Mouse (Mus musculus): ENCODE measurements around the gene Nol12. TPM values are rescaled to one million over a fixed set of nuclear protein-coding genes. Genes with fewer than 3 reads are reported as not detected.

The Nol12 gene
- polyA plus RNA-seq (2015; fragmentation: Nextera tagmentation; extraction: Ambion mirVana), result 45.6 and 48.9 TPM in 2 replicates

DNA sequence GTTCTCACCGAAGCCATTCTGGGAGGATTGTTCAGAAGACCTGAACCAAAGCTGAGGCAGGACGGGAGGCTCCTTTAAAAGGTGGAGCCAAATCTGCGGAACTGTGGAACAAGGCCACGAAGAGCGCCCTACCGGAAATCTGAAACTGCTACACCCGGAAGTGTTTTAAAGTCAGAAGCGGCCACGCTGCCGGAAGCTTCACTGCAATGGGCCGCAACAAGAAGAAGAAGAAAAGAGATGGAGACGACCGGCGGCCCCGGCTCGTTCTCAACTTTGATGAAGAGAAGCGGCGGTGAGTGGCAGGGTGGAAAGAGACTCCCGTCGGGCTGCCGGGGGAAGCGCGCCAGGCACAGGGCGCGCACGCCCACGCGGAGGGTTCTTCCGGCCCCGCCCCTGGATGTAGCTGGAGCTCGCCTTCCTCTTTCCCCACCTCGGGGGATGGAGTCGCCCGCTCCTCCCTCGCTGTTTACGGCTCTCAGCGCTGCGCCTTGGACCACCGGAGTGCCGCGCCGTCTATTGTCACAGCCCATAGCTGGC, at the start of gene Nol12:
Gene Nol12 (plus strand): TSS at position 150 of the 537 bp plus-strand sequence.
- peak; percentile 76 for DNase-seq
- Histone ChIP-seq H3K27me3 (no peaks in the 10 kb centered on the region), H3K4me2 (peak within 1 kb of the TSS; percentile 89), H3K36me3 (peaks cover 38% of the 10 kb centered on the region), H3K27ac (peak within 1 kb of the TSS; percentile 83), H3K9ac (peak within 1 kb of the TSS; percentile 83), H3K9me3 (replicated peaks) (no peaks in the 10 kb centered on the region), H3K4me1 (replicated peaks) (peaks cover 70% of the 10 kb centered on the region), H3K4me3 (replicated peaks) (peak within 1 kb of the TSS; percentile 80)
- WGBS (ENCODE audit: insufficient replicate concordance), result under 1% methylated on average over 42 of the region's 42 CpGs
- peak; percentile 79 for ATAC-seq (ENCODE audit: low read depth)

DNA sequence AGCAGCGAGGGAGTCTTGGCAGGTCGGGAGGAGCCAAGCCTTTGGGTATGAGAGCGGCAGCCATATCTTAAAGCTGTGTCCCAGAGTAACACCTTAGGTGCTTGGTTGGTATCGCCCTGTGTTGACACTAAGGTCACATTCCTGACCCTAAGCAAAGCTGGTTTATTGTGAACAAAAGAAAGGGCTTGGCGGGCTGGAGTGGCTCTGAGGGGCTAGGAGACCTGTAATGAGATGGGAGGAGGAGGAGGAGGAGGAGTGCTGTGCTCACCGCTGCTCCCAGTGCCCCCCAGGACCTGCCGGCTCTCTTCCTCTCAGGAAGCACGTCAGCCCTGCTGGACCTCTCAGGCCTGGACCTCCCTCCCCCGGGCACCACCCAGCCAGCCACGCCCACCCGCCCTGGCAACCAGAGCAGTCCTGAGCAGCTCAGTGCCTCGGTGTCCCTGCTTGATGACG, 45.3 kb upstream of the Nol12 start:
- Histone ChIP-seq H3K4me3 (replicated peaks) (no peak overlapping the region), H3K9me3 (replicated peaks) (no peaks in the 10 kb centered on the region), H3K27me3 (no peaks in the 10 kb centered on the region), H3K36me3 (peaks cover 91% of the 10 kb centered on the region), H3K4me1 (replicated peaks) (peaks cover 62% of the 10 kb centered on the region), H3K27ac (peak overlapping the region; percentile 55; the same call in 1 of the 2 replicates), H3K9ac (peak overlapping the region; percentile 56), H3K4me2 (peak overlapping the region; percentile 32; the same call in 1 of the 2 replicates)
- DNase-seq (no peak), ATAC-seq (ENCODE audit: low read depth) (peak; percentile 70)
- 30% methylated on average over 13 of the region's 13 CpGs for WGBS (ENCODE audit: insufficient replicate concordance)

DNA sequence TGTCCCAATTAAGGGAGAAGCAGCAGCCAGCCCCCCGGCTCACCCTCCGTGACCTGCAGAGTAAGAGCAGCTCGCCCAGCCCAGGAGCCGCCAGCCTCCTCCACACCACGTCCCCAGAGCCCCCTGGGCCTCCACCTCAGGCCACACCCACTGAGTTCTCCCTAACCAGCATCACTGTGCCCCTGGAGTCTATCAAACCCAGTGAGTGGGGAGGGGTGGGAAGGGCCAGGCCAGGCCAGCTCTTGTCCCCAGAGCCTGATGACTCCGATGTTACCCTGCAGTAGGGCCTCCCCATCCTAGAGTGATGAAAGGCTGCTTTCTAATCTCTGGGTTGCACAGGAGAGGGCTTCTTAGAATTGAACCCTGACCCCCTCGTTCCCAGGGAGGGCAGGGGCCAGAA, 42.3 kb upstream of the Nol12 start:
- ATAC-seq (ENCODE audit: low read depth) (peak; percentile 25), DNase-seq (no peak)
- H3K27me3 ChIP-seq, result no peaks in the 10 kb centered on the region
- WGBS (ENCODE audit: insufficient replicate concordance), result 38% methylated on average over 7 of the region's 7 CpGs
- H3K4me3 ChIP-seq (replicated peaks), result no peak overlapping the region
- peak overlapping the region; percentile 31; the same call in 1 of the 2 replicates for H3K9ac ChIP-seq
- peaks cover 92% of the 10 kb centered on the region for H3K4me1 ChIP-seq (replicated peaks)
- H3K27ac ChIP-seq, result peak overlapping the region; percentile 89
- 0 out of 2 replicates have a peak overlapping the region, but pooled peaks have one; percentile 1 for H3K4me2 ChIP-seq
- no peaks in the 10 kb centered on the region for H3K9me3 ChIP-seq (replicated peaks)
- peaks cover 64% of the 10 kb centered on the region for H3K36me3 ChIP-seq

GRCm38 (mm10) chr15:78894726-78895125, 40.0 kb upstream of the Nol12 start:
- Histone ChIP-seq H3K36me3 (peaks cover 43% of the 10 kb centered on the region), H3K4me1 (replicated peaks) (peaks cover 98% of the 10 kb centered on the region), H3K4me2 (peak overlapping the region; percentile 97), H3K27me3 (no peaks in the 10 kb centered on the region), H3K9me3 (replicated peaks) (no peaks in the 10 kb centered on the region), H3K9ac (peak overlapping the region; percentile 85), H3K27ac (peak overlapping the region; percentile 89), H3K4me3 (replicated peaks) (peak overlapping the region; percentile 10; the same call in 1 of the 2 replicates)
- DNase-seq, result no peak
- WGBS (ENCODE audit: insufficient replicate concordance), result 29% methylated on average over 13 of the region's 13 CpGs
- ATAC-seq (ENCODE audit: low read depth), result no peak

DNA sequence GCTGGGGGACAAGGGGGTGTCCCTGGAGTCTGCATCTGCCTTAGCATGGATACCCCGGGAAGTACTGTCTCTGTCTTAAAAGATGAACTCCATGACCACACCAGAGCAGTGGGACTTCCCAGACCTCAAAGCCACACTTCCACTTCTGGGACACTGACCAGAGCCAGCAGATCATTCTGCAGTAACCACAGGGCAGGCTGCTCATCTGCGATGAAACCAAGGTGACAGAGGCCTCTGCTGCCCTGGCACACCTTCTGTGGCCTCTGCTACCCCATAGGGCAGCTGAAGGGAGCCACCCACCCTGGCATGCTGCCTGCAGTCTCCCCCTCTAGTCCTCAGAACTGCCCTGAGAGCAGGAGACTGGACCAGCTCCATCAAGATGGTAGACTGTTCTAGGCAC, 39.0 kb upstream of the Nol12 start:
- Histone ChIP-seq H3K27me3 (no peaks in the 10 kb centered on the region), H3K4me3 (replicated peaks) (no peak overlapping the region; the same call in 1 of the 2 replicates), H3K9ac (peak overlapping the region; percentile 85), H3K4me2 (peak overlapping the region; percentile 97), H3K9me3 (replicated peaks) (no peaks in the 10 kb centered on the region), H3K27ac (peak overlapping the region; percentile 89), H3K4me1 (replicated peaks) (peaks cover 98% of the 10 kb centered on the region), H3K36me3 (peaks cover 33% of the 10 kb centered on the region)
- DNase-seq, result no peak
- 31% methylated on average over 2 of the region's 2 CpGs for WGBS (ENCODE audit: insufficient replicate concordance)
- ATAC-seq (ENCODE audit: low read depth), result no peak

DNA sequence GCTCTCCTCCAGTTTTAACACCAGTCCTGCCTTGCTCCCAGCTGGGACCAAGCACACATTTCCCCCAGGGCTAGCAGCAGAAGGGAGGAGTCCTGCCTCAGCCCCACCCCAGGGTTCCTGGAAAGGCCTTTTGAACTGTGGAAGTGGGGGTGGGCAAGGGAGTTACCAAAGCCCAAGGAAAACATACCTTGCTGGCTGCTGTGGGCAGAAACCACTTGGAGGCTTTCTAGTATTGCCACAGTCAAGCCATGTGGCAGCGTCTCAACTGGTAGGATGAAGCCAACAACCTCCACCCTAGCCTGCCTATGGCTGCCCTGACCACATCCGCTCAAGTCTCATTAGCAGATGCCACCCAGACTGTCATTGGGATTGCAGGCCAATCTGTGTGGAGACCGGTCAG, 38.6 kb upstream of the Nol12 start:
- WGBS (ENCODE audit: insufficient replicate concordance), result 49% methylated on average over 3 of the region's 3 CpGs
- no peak for DNase-seq
- Histone ChIP-seq H3K4me1 (replicated peaks) (peaks cover 98% of the 10 kb centered on the region), H3K36me3 (peaks cover 29% of the 10 kb centered on the region), H3K4me3 (replicated peaks) (peak overlapping the region; percentile 0; the same call in 1 of the 2 replicates), H3K9ac (peak overlapping the region; percentile 85), H3K4me2 (peak overlapping the region; percentile 97), H3K9me3 (replicated peaks) (no peaks in the 10 kb centered on the region), H3K27me3 (no peaks in the 10 kb centered on the region), H3K27ac (peak overlapping the region; percentile 89)
- ATAC-seq (ENCODE audit: low read depth), result peak; percentile 37

DNA sequence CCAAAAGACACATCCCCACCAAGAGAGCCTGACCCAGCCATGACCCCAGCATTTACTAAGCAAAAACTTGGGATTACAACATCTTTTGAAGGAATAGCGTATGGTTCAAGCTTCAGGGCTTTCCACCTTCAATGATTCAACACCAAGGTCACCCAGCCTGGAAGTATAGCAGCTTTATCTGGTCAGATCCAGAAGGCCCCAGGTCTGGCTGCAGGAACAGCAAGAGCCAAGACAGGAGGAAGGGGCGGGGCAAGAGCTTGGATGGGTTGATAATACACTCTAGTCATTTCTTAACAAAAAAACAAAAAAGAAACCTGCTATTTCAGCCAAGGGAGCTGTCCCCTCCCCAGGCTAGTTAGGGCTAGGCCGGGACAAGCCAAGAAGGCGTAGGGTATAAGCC, 37.2 kb upstream of the Nol12 start:
- H3K9me3 ChIP-seq (replicated peaks), result no peaks in the 10 kb centered on the region
- DNase-seq (peak; percentile 71), ATAC-seq (ENCODE audit: low read depth) (peak; percentile 26; the same call in 1 of the 2 replicates)
- peak overlapping the region; percentile 89 for H3K27ac ChIP-seq
- no peaks in the 10 kb centered on the region for H3K27me3 ChIP-seq
- peaks cover 92% of the 10 kb centered on the region for H3K4me1 ChIP-seq (replicated peaks)
- H3K4me3 ChIP-seq (replicated peaks), result peak overlapping the region; percentile 84
- H3K4me2 ChIP-seq, result peak overlapping the region; percentile 97
- 23% methylated on average over 4 of the region's 4 CpGs for WGBS (ENCODE audit: insufficient replicate concordance)
- H3K36me3 ChIP-seq, result peaks cover 26% of the 10 kb centered on the region
- peak overlapping the region; percentile 85 for H3K9ac ChIP-seq

GRCm38 (mm10) chr15:78898507-78899001, 36.2 kb upstream of the Nol12 start:
- Histone ChIP-seq H3K4me2 (peak overlapping the region; percentile 97), H3K4me3 (replicated peaks) (peak overlapping the region; percentile 84), H3K36me3 (peaks cover 25% of the 10 kb centered on the region), H3K27me3 (no peaks in the 10 kb centered on the region), H3K9me3 (replicated peaks) (no peaks in the 10 kb centered on the region), H3K4me1 (replicated peaks) (peaks cover 91% of the 10 kb centered on the region), H3K27ac (peak overlapping the region; percentile 89), H3K9ac (peak overlapping the region; percentile 85)
- 21% methylated on average over 6 of the region's 6 CpGs for WGBS (ENCODE audit: insufficient replicate concordance)
- ATAC-seq (ENCODE audit: low read depth) (no peak), DNase-seq (no peak)

DNA sequence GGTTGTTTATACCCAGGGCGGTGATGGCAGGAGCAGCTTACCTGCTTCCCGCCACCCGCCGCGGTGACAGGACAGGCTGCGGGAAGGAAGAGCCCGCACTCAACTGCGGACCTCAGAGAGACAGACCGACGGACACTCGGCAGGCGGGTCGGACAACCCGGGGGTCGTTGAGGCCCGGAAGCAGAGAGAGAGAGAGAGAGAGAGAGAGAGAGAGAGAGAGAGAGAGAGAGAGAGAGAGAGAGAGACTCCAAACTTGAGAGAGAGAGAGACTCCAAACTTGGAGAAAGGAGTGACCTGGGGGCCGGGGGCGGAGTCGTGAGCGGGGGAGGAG, 35.4 kb upstream of the Nol12 start, which contains the start of gene Gm49510:
Gene Gm49510 (plus strand): TSS at position 259 of the 331 bp plus-strand sequence.
- H3K36me3 ChIP-seq, result peaks cover 28% of the 10 kb centered on the region
- H3K27ac ChIP-seq, result peak within 1 kb of the TSS; percentile 89
- H3K9ac ChIP-seq, result peak within 1 kb of the TSS; percentile 85
- H3K27me3 ChIP-seq, result no peaks in the 10 kb centered on the region
- peaks cover 83% of the 10 kb centered on the region for H3K4me1 ChIP-seq (replicated peaks)
- H3K4me2 ChIP-seq, result peak within 1 kb of the TSS; percentile 97
- H3K4me3 ChIP-seq (replicated peaks), result peak within 1 kb of the TSS; percentile 84
- WGBS (ENCODE audit: insufficient replicate concordance), result 1% methylated on average over 20 of the region's 20 CpGs
- no peak for ATAC-seq (ENCODE audit: low read depth)
- DNase-seq, result no peak
- H3K9me3 ChIP-seq (replicated peaks), result no peaks in the 10 kb centered on the region

DNA sequence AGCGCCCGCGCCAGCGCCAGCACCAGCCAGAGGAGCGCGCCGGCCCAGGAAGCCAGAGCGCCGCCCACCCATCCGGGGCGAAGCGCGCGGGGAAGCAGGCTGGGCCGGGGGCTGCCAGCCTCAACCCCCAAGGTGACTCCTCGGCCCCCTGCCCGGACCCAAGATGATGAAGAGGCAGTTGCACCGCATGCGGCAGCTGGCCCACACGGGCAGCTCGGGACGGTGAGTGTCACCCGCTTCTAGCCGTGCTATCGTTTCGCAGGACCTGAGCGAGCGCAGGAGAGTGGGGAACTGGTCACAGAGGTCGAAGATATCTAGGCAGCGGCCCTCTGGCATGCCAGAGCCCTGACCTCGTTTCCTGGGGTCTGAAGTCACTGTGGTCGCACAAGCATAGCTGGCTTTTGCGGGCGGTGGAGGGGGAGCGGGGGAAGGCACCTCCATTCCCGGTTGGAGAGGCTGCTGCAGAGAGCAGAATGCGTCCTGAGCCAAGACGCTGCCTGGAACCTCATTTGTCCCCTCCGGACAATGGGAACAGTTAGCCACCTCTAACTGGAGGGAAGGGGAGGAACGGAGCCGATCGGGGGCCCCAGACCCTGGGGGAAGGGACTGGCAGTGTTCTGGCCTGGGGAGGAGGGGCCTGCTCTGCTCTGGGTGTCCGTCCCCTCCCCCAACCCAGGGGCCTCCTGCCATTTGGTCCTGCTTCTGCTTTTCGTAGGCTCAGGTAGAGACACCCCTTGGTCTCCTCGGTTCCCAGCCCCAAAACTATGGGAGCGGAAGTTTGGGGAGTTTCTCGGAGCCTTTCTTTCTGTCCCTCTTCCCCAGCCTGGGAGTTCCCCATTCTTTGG, 34.8 kb upstream of the Nol12 start, which contains the start of gene Sh3bp1:
Gene Sh3bp1 (plus strand): TSS at position 29 of the 845 bp plus-strand sequence.
- no peaks in the 10 kb centered on the region for H3K9me3 ChIP-seq (replicated peaks)
- peak; percentile 63 for ATAC-seq (ENCODE audit: low read depth)
- H3K4me2 ChIP-seq, result peak within 1 kb of the TSS; percentile 97
- H3K27ac ChIP-seq, result peak within 1 kb of the TSS; percentile 89
- 1% methylated on average over 38 of the region's 47 CpGs for WGBS (ENCODE audit: insufficient replicate concordance)
- peaks cover 77% of the 10 kb centered on the region for H3K4me1 ChIP-seq (replicated peaks)
- peak within 1 kb of the TSS; percentile 84 for H3K4me3 ChIP-seq (replicated peaks)
- H3K9ac ChIP-seq, result peak within 1 kb of the TSS; percentile 85
- peaks cover 33% of the 10 kb centered on the region for H3K36me3 ChIP-seq
- H3K27me3 ChIP-seq, result no peaks in the 10 kb centered on the region
- DNase-seq, result peak; percentile 66
